Mouse (Mus musculus): ENCODE measurements at regions not wholly inside any gene's neighbourhood (a gene's known extent, or its start where the extent isn't known, plus 50 kb on each side); places are given as distances from the start of the nearest gene placed in this dataset.

- Histone ChIP-seq H3K9me3 (ENCODE audit: low read length) (no peaks in the 10 kb centered on the region), H3K36me3 (ENCODE audit: insufficient read depth, low read length) (no peaks in the 10 kb centered on the region), H3K9ac (replicated peaks; ENCODE audit: low read length, poor library complexity, severe bottlenecking) (no peak overlapping the region), H3K4me3 (ENCODE audit: low read depth, low read length) (no peak overlapping the region), H3K27me3 (ENCODE audit: insufficient read depth, low read length) (no peaks in the 10 kb centered on the region), H3K27ac (ENCODE audit: low read depth, low read length) (no peak overlapping the region), H3K4me2 (ENCODE audit: low read depth, low read length, poor library complexity, severe bottlenecking) (no peak overlapping the region), H3K4me1 (ENCODE audit: insufficient read depth, low read length) (no peaks in the 10 kb centered on the region)
- no peak for TF ChIP-seq CTCF (IDR thresholded peaks at IDR 0.05)
- 59% methylated on average over 1 of the region's 1 CpGs for WGBS
- DNase-seq (ENCODE audit: low spot score) (no peak), ATAC-seq (ENCODE audit: low FRiP score) (no peak)
Measured at GRCm38 (mm10) chr14:71891667-71892066, 600.0 kb downstream of the Gm9195 start.

DNA sequence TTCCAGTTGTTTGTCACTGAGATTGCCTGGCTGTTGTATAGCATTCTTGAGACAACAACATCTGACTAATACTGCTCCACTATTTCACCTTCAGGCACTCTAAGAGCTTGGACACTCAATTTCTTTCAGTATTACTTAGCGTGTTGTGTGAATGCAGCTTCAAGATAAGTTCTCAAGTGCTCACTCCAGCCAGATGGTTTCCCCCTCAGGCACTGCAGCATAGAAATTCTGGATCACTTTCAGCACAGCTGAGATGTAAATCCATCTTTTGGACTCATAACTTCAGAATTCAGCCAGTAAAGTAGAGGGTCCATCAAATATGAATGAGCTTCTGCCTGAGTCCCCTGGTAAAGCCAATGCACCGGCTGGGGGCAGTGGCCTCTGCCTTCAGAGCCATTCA lies 608.8 kb downstream of the Gm9195 start:
- TF ChIP-seq CTCF (IDR thresholded peaks at IDR 0.05), result no peak
- ATAC-seq (ENCODE audit: low FRiP score) (no peak), DNase-seq (ENCODE audit: low spot score) (no peak)
- no peak overlapping the region for H3K27ac ChIP-seq (ENCODE audit: low read depth, low read length)
- no peaks in the 10 kb centered on the region for H3K27me3 ChIP-seq (ENCODE audit: insufficient read depth, low read length)
- H3K4me3 ChIP-seq (ENCODE audit: low read depth, low read length), result no peak overlapping the region
- no peak overlapping the region for H3K9ac ChIP-seq (replicated peaks; ENCODE audit: low read length, poor library complexity, severe bottlenecking)
- H3K36me3 ChIP-seq (ENCODE audit: insufficient read depth, low read length), result no peaks in the 10 kb centered on the region
- no peaks in the 10 kb centered on the region for H3K4me1 ChIP-seq (ENCODE audit: insufficient read depth, low read length)
- no peak overlapping the region for H3K4me2 ChIP-seq (ENCODE audit: low read depth, low read length, poor library complexity, severe bottlenecking)
- WGBS, result 70% methylated on average over 2 of the region's 2 CpGs
- no peaks in the 10 kb centered on the region for H3K9me3 ChIP-seq (ENCODE audit: low read length)

DNA sequence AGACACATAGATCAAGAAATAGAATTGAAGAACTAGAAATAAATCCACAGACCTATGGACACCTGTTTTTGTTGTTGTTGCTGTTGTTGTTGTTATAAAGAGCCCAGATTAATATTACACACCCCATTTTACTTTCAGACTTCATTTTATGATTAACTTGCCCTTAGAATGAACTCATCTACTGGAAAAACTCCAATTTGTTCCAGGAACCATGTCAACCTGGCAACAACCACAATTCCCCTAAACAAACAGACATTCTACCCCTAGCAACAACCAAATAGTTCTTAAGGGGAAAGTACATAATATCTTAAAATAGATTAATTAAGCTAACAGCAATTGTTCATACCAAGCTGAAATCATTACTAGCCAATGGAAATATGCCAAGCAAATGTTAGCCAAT lies 646.1 kb downstream of the Gm9195 start:
- H3K9ac ChIP-seq (replicated peaks; ENCODE audit: low read length, poor library complexity, severe bottlenecking), result no peak overlapping the region
- no peak for DNase-seq (ENCODE audit: low spot score)
- no peaks in the 10 kb centered on the region for H3K27me3 ChIP-seq (ENCODE audit: insufficient read depth, low read length)
- H3K4me2 ChIP-seq (ENCODE audit: low read depth, low read length, poor library complexity, severe bottlenecking), result no peak overlapping the region
- no peaks in the 10 kb centered on the region for H3K4me1 ChIP-seq (ENCODE audit: insufficient read depth, low read length)
- H3K9me3 ChIP-seq (ENCODE audit: low read length), result no peaks in the 10 kb centered on the region
- TF ChIP-seq CTCF (IDR thresholded peaks at IDR 0.05), result no peak
- no peak for ATAC-seq (ENCODE audit: low FRiP score)
- no peak overlapping the region for H3K4me3 ChIP-seq (ENCODE audit: low read depth, low read length)
- H3K27ac ChIP-seq (ENCODE audit: low read depth, low read length), result no peak overlapping the region
- no peaks in the 10 kb centered on the region for H3K36me3 ChIP-seq (ENCODE audit: insufficient read depth, low read length)

DNA sequence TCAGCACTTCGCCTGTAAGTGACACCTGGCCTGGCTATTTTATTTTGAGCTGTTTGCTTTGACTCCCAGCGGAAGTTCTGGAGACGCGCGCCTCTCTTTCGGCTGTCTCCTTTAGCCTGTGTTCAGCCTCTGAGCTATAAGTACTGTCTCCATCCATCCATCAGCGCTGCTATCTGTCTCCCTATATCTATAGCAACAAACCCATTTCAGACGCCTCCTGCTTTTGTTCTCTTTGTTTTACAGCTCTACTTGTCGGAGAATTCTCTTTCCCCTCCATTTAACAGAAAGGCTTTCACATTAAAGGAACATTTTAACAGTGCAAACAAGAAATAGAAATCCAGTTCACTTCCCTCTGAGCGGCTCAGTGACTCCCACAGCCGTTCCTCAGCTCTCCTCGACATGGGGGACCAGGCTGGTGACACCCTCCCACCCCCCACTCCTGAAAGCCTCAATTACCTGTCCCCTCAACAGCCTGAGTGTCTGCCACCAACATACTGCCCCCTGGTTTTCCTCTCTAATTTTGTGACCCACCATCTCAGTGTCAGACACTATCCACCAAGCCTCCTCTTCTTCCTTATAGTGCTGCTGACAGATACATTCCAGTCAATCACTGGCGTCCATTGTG lies 682.7 kb downstream of the Gm9195 start:
- peak; percentile 9 for DNase-seq (ENCODE audit: low spot score)
- H3K9ac ChIP-seq (replicated peaks; ENCODE audit: low read length, poor library complexity, severe bottlenecking), result no peak overlapping the region
- no peak overlapping the region for H3K4me3 ChIP-seq (ENCODE audit: low read depth, low read length)
- H3K27ac ChIP-seq (ENCODE audit: low read depth, low read length), result no peak overlapping the region
- no peaks in the 10 kb centered on the region for H3K27me3 ChIP-seq (ENCODE audit: insufficient read depth, low read length)
- H3K4me1 ChIP-seq (ENCODE audit: insufficient read depth, low read length), result no peaks in the 10 kb centered on the region
- H3K9me3 ChIP-seq (ENCODE audit: low read length), result no peaks in the 10 kb centered on the region
- TF ChIP-seq CTCF (IDR thresholded peaks at IDR 0.05), result no peak; the same call in 1 of the 2 replicates
- H3K36me3 ChIP-seq (ENCODE audit: insufficient read depth, low read length), result no peaks in the 10 kb centered on the region
- H3K4me2 ChIP-seq (ENCODE audit: low read depth, low read length, poor library complexity, severe bottlenecking), result no peak overlapping the region
- no peak for ATAC-seq (ENCODE audit: low FRiP score)
- 70% methylated on average over 13 of the region's 13 CpGs for WGBS

DNA sequence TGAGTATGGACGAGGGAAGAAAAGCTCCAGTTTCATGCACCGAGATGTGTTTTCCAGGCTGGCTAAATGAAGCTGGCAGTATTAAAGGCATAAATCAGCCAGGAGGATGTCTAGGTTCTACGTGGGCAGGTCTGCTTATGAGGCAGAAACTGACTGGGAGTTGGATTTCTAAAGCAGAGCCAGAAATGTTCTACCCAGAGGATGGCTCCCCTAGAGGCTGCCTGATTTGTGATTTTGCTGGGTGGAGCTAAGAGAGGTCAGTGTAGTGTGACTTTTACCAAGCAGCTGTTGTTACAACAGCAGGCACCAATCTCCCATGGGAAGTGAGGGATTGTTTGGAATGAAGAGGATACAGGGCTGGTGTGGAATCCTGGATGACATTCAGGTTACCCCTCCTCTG lies 686.0 kb downstream of the Gm9195 start:
- Histone ChIP-seq H3K9ac (replicated peaks; ENCODE audit: low read length, poor library complexity, severe bottlenecking) (no peak overlapping the region), H3K27me3 (ENCODE audit: insufficient read depth, low read length) (no peaks in the 10 kb centered on the region), H3K4me3 (ENCODE audit: low read depth, low read length) (no peak overlapping the region), H3K4me1 (ENCODE audit: insufficient read depth, low read length) (no peaks in the 10 kb centered on the region), H3K36me3 (ENCODE audit: insufficient read depth, low read length) (no peaks in the 10 kb centered on the region), H3K9me3 (ENCODE audit: low read length) (no peaks in the 10 kb centered on the region), H3K27ac (ENCODE audit: low read depth, low read length) (no peak overlapping the region), H3K4me2 (ENCODE audit: low read depth, low read length, poor library complexity, severe bottlenecking) (no peak overlapping the region)
- DNase-seq (ENCODE audit: low spot score), result peak; percentile 14
- WGBS, result 70% methylated on average over 3 of the region's 3 CpGs
- peak; percentile 25 for TF ChIP-seq CTCF (IDR thresholded peaks at IDR 0.05)
- ATAC-seq (ENCODE audit: low FRiP score), result no peak

- Histone ChIP-seq H3K9me3 (ENCODE audit: low read length) (no peaks in the 10 kb centered on the region), H3K36me3 (ENCODE audit: insufficient read depth, low read length) (no peaks in the 10 kb centered on the region), H3K27me3 (ENCODE audit: insufficient read depth, low read length) (no peaks in the 10 kb centered on the region), H3K27ac (ENCODE audit: low read depth, low read length) (no peak overlapping the region), H3K4me2 (ENCODE audit: low read depth, low read length, poor library complexity, severe bottlenecking) (no peak overlapping the region), H3K9ac (replicated peaks; ENCODE audit: low read length, poor library complexity, severe bottlenecking) (no peak overlapping the region), H3K4me3 (ENCODE audit: low read depth, low read length) (no peak overlapping the region), H3K4me1 (ENCODE audit: insufficient read depth, low read length) (no peaks in the 10 kb centered on the region)
- ATAC-seq (ENCODE audit: low FRiP score) (no peak), DNase-seq (ENCODE audit: low spot score) (peak; percentile 16)
- TF ChIP-seq CTCF (IDR thresholded peaks at IDR 0.05), result no peak
- WGBS, result 19% methylated on average over 4 of the region's 4 CpGs
Measured at GRCm38 (mm10) chr14:71799861-71800260, 691.8 kb downstream of the Gm9195 start.

All from midbrain, postnatal 0 days (tissue).